Mouse (Mus musculus): ENCODE measurements around the gene Dcst1. TPM values are rescaled to one million over a fixed set of nuclear protein-coding genes. Genes with fewer than 3 reads are reported as not detected.

The Dcst1 gene
- polyA plus RNA-seq, 1 experiment from 2014 or later = 0.34 TPM

GRCm38 (mm10) chr3:89305105-89305504, 59.9 kb downstream of the Dcst1 start:
- H3K27ac ChIP-seq (ENCODE audit: low read depth) = no peak overlapping the region
- DNase-seq (ENCODE audit: low spot score) = no peak
- WGBS = 67% methylated on average over 4 of the region's 4 CpGs
- no peaks in the 10 kb centered on the region for H3K27me3 ChIP-seq (replicated peaks; ENCODE audit: control insufficient read depth, insufficient read depth, low read length)
- H3K9ac ChIP-seq (ENCODE audit: low read length) = no peak overlapping the region
- H3K4me1 ChIP-seq (replicated peaks; ENCODE audit: control insufficient read depth, insufficient read depth, low read length) = no peaks in the 10 kb centered on the region
- no peak overlapping the region for H3K4me3 ChIP-seq (ENCODE audit: low read depth, low read length)
- H3K36me3 ChIP-seq (ENCODE audit: control insufficient read depth, insufficient read depth, low read length) = no peaks in the 10 kb centered on the region
- no peak overlapping the region for H3K4me2 ChIP-seq (ENCODE audit: low read length)
- no peaks in the 10 kb centered on the region for H3K9me3 ChIP-seq (ENCODE audit: control insufficient read depth, low read length)
- ATAC-seq (replicated peaks; ENCODE audit: low FRiP score, low TSS enrichment, low read depth) = no peak

GRCm38 (mm10) chr3:89304440-89304839, 60.6 kb downstream of the Dcst1 start:
- Histone ChIP-seq H3K9me3 (ENCODE audit: control insufficient read depth, low read length) (no peaks in the 10 kb centered on the region), H3K27ac (ENCODE audit: low read depth) (no peak overlapping the region), H3K4me2 (ENCODE audit: low read length) (no peak overlapping the region), H3K9ac (ENCODE audit: low read length) (no peak overlapping the region), H3K4me1 (replicated peaks; ENCODE audit: control insufficient read depth, insufficient read depth, low read length) (no peaks in the 10 kb centered on the region), H3K4me3 (ENCODE audit: low read depth, low read length) (no peak overlapping the region), H3K27me3 (replicated peaks; ENCODE audit: control insufficient read depth, insufficient read depth, low read length) (no peaks in the 10 kb centered on the region), H3K36me3 (ENCODE audit: control insufficient read depth, insufficient read depth, low read length) (no peaks in the 10 kb centered on the region)
- DNase-seq (ENCODE audit: low spot score) = no peak
- no peak for ATAC-seq (replicated peaks; ENCODE audit: low FRiP score, low TSS enrichment, low read depth)
- 53% methylated on average over 6 of the region's 6 CpGs for WGBS

GRCm38 (mm10) chr3:89300514-89300913, 64.5 kb downstream of the Dcst1 start:
- no peak overlapping the region for H3K4me3 ChIP-seq (ENCODE audit: low read depth, low read length)
- WGBS = 64% methylated on average over 2 of the region's 2 CpGs
- no peak overlapping the region for H3K27ac ChIP-seq (ENCODE audit: low read depth)
- H3K4me1 ChIP-seq (replicated peaks; ENCODE audit: control insufficient read depth, insufficient read depth, low read length) = no peaks in the 10 kb centered on the region
- H3K4me2 ChIP-seq (ENCODE audit: low read length) = no peak overlapping the region
- H3K36me3 ChIP-seq (ENCODE audit: control insufficient read depth, insufficient read depth, low read length) = no peaks in the 10 kb centered on the region
- H3K9ac ChIP-seq (ENCODE audit: low read length) = no peak overlapping the region
- no peaks in the 10 kb centered on the region for H3K9me3 ChIP-seq (ENCODE audit: control insufficient read depth, low read length)
- DNase-seq (ENCODE audit: low spot score) = no peak
- no peak for ATAC-seq (replicated peaks; ENCODE audit: low FRiP score, low TSS enrichment, low read depth)
- no peaks in the 10 kb centered on the region for H3K27me3 ChIP-seq (replicated peaks; ENCODE audit: control insufficient read depth, insufficient read depth, low read length)

Other genes starting within 250 kb of the Dcst1 start
- gene Pklr, start 229.1 kb downstream of the Dcst1 start, polyA plus RNA-seq (2014; fragmentation: Nextera tagmentation; extraction: Ambion mirVana) = 13.3 and 15.8 TPM in 2 replicates
- 1.8 and 2.5 TPM in 2 replicates for gene Hcn3, start 205.1 kb downstream of the Dcst1 start, polyA plus RNA-seq (2014; fragmentation: Nextera tagmentation; extraction: Ambion mirVana)
- gene Clk2, start 200.5 kb downstream of the Dcst1 start, polyA plus RNA-seq (2014; fragmentation: Nextera tagmentation; extraction: Ambion mirVana) = 24.9 and 25.3 TPM in 2 replicates
- gene Scamp3, start 187.8 kb downstream of the Dcst1 start, polyA plus RNA-seq (2014; fragmentation: Nextera tagmentation; extraction: Ambion mirVana) = 98.1 and 101 TPM in 2 replicates
- 27.6 and 29.3 TPM in 2 replicates for gene Fam189b, start 182.1 kb downstream of the Dcst1 start, polyA plus RNA-seq (2014; fragmentation: Nextera tagmentation; extraction: Ambion mirVana)
- 39.2 and 41.0 TPM in 2 replicates for gene Gba, start 162.3 kb downstream of the Dcst1 start, polyA plus RNA-seq (2014; fragmentation: Nextera tagmentation; extraction: Ambion mirVana)
- gene Thbs3, start 150.1 kb downstream of the Dcst1 start, polyA plus RNA-seq (2014; fragmentation: Nextera tagmentation; extraction: Ambion mirVana) = 19.2 and 19.4 TPM in 2 replicates
- gene Mtx1, start 138.2 kb downstream of the Dcst1 start, polyA plus RNA-seq (2014; fragmentation: Nextera tagmentation; extraction: Ambion mirVana) = 214 and 216 TPM in 2 replicates
- 4.2 and 10.3 TPM in 2 replicates for gene Muc1, start 136.2 kb downstream of the Dcst1 start, polyA plus RNA-seq (2014; fragmentation: Nextera tagmentation; extraction: Ambion mirVana)
- gene Krtcap2, start 119.3 kb downstream of the Dcst1 start, polyA plus RNA-seq (2014; fragmentation: Nextera tagmentation; extraction: Ambion mirVana) = 331 and 346 TPM in 2 replicates
- gene Trim46, start 118.9 kb downstream of the Dcst1 start, polyA plus RNA-seq (2014; fragmentation: Nextera tagmentation; extraction: Ambion mirVana) = 3.3 and 3.5 TPM in 2 replicates
- gene Dpm3, start 105.9 kb downstream of the Dcst1 start, polyA plus RNA-seq (2014; fragmentation: Nextera tagmentation; extraction: Ambion mirVana) = 143 and 188 TPM in 2 replicates
- gene Slc50a1, start 94.7 kb downstream of the Dcst1 start, polyA plus RNA-seq (2014; fragmentation: Nextera tagmentation; extraction: Ambion mirVana) = 64.7 and 66.5 TPM in 2 replicates
- gene Efna1, start 84.1 kb downstream of the Dcst1 start, polyA plus RNA-seq (2014; fragmentation: Nextera tagmentation; extraction: Ambion mirVana) = 46.2 and 46.6 TPM in 2 replicates
- 13.2 and 15.3 TPM in 2 replicates for gene Efna3, start 42.3 kb downstream of the Dcst1 start, polyA plus RNA-seq (2014; fragmentation: Nextera tagmentation; extraction: Ambion mirVana)
- 20.6 and 22.2 TPM in 2 replicates for gene Efna4, start 27.2 kb downstream of the Dcst1 start, polyA plus RNA-seq (2014; fragmentation: Nextera tagmentation; extraction: Ambion mirVana)
- gene Adam15, start 15.3 kb downstream of the Dcst1 start, polyA plus RNA-seq (2014; fragmentation: Nextera tagmentation; extraction: Ambion mirVana) = 30.4 and 31.0 TPM in 2 replicates
- 0.35 and 0.40 TPM in 2 replicates for gene Dcst2, start 3.3 kb downstream of the Dcst1 start, polyA plus RNA-seq (2014; fragmentation: Nextera tagmentation; extraction: Ambion mirVana)
- 4.7 and 5.3 TPM in 2 replicates for gene Zbtb7b, start 29.5 kb upstream of the Dcst1 start, polyA plus RNA-seq (2014; fragmentation: Nextera tagmentation; extraction: Ambion mirVana)
- not detected in 2 replicates for gene Lenep, start 37.5 kb upstream of the Dcst1 start, polyA plus RNA-seq (2014; fragmentation: Nextera tagmentation; extraction: Ambion mirVana)
- 28.3 and 28.7 TPM in 2 replicates for gene Flad1, start 46.6 kb upstream of the Dcst1 start, polyA plus RNA-seq (2014; fragmentation: Nextera tagmentation; extraction: Ambion mirVana)
- 510 and 525 TPM in 2 replicates for gene Cks1b, start 53.1 kb upstream of the Dcst1 start, polyA plus RNA-seq (2014; fragmentation: Nextera tagmentation; extraction: Ambion mirVana)
- gene Shc1, start 53.2 kb upstream of the Dcst1 start, polyA plus RNA-seq (2014; fragmentation: Nextera tagmentation; extraction: Ambion mirVana) = 65.1 and 71.4 TPM in 2 replicates
- 40.8 and 45.5 TPM in 2 replicates for gene Pygo2, start 65.0 kb upstream of the Dcst1 start, polyA plus RNA-seq (2014; fragmentation: Nextera tagmentation; extraction: Ambion mirVana)
- 18.8 and 20.3 TPM in 2 replicates for gene Pbxip1, start 71.5 kb upstream of the Dcst1 start, polyA plus RNA-seq (2014; fragmentation: Nextera tagmentation; extraction: Ambion mirVana)
- 60.1 and 63.7 TPM in 2 replicates for gene Pmvk, start 89.3 kb upstream of the Dcst1 start, polyA plus RNA-seq (2014; fragmentation: Nextera tagmentation; extraction: Ambion mirVana)
- gene Kcnn3, start 154.9 kb upstream of the Dcst1 start, polyA plus RNA-seq (2014; fragmentation: Nextera tagmentation; extraction: Ambion mirVana) = 5.6 and 6.3 TPM in 2 replicates

Data from intestine, embryonic 14.5 days (tissue).